Mouse (Mus musculus): ENCODE results near the gene Scn3b. TPM values are rescaled to one million over a fixed set of nuclear protein-coding genes. Genes with fewer than 3 reads are reported as not detected.
A peak's percentile ranks its signal among the peaks of the same experiment; 100 is the strongest.

Gene Scn3b
- polyA plus RNA-seq, 1 experiment from 2014 or later, result 101 TPM

DNA sequence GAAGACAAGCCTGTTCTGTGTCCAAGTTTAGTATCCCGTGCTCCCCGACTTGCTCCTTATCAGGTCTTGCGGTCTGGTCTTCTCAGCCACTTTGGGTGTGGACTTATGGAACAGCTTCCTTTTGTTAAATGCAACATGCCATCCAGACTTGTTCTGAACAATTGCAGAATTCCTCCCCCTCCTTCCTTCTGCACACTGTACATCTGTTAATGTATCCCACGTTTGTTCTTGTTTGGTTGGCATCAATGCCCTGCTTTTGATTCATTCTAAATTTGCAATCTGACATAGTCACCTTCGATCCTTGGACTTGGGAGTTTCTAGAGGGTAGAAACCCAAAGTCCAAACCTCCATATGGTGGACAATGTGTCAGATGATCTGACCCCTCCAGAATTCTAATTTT is 6.9 kb downstream of the Scn3b start:
- Histone ChIP-seq H3K9ac (no peak overlapping the region), H3K4me1 (replicated peaks) (peaks cover 30% of the 10 kb centered on the region), H3K4me3 (no peak overlapping the region), H3K27ac (no peak overlapping the region), H3K4me2 (no peak overlapping the region), H3K27me3 (no peaks in the 10 kb centered on the region), H3K9me3 (no peaks in the 10 kb centered on the region), H3K36me3 (peaks cover 47% of the 10 kb centered on the region)
- ATAC-seq (ENCODE audit: low FRiP score), result no peak
- WGBS, result 91% methylated on average over 5 of the region's 5 CpGs

GRCm38 (mm10) chr9:40277671-40278070 is 8.7 kb downstream of the Scn3b start:
- no peak overlapping the region for H3K27ac ChIP-seq
- no peak overlapping the region for H3K4me3 ChIP-seq
- H3K9me3 ChIP-seq, result no peaks in the 10 kb centered on the region
- no peaks in the 10 kb centered on the region for H3K27me3 ChIP-seq
- no peak overlapping the region for H3K4me2 ChIP-seq
- peaks cover 12% of the 10 kb centered on the region for H3K4me1 ChIP-seq (replicated peaks)
- ATAC-seq (ENCODE audit: low FRiP score), result no peak
- peaks cover 64% of the 10 kb centered on the region for H3K36me3 ChIP-seq
- 89% methylated on average over 3 of the region's 3 CpGs for WGBS
- no peak overlapping the region for H3K9ac ChIP-seq

DNA sequence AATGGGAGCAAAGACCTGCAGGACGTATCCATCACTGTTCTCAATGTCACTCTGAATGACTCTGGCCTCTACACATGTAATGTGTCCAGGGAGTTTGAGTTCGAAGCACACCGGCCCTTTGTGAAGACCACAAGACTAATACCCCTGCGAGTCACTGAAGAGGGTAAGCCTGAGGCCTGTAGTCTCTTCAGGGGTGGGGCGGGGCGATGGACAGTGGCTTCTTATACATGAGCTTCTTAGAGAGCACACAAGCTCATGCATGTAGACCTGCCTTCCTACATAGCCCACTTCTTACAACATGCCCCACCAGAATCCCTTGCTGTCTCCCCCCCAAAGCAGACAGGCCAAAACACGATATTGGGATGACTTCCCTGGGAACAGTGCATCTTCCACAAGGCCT is 10.4 kb downstream of the Scn3b start:
- H3K4me2 ChIP-seq, result no peak overlapping the region
- H3K36me3 ChIP-seq, result peaks cover 79% of the 10 kb centered on the region
- WGBS, result 92% methylated on average over 7 of the region's 7 CpGs
- no peak overlapping the region for H3K27ac ChIP-seq
- no peak for ATAC-seq (ENCODE audit: low FRiP score)
- no peak overlapping the region for H3K4me3 ChIP-seq
- no peaks in the 10 kb centered on the region for H3K9me3 ChIP-seq
- H3K27me3 ChIP-seq, result no peaks in the 10 kb centered on the region
- H3K9ac ChIP-seq, result no peak overlapping the region
- H3K4me1 ChIP-seq (replicated peaks), result no peaks in the 10 kb centered on the region

DNA sequence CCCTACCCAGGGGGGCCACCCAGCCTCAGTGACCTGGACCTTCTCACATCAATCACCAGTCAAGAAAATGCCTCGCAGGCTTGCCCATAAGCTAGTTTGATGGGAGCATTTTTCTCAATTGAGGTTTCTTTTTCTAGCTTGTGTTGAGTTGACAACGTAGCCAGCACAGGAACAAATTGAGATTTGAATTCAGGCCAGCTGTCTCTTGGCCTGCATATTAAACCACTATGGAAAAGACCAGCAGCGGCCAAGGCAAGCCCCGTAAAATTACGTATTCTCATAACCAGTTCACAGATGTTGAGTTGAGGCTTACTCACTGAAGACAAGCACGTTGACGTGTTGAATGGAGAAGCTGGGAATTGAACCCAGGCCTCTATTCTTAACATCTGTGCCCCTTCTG is 14.0 kb downstream of the Scn3b start:
- Histone ChIP-seq H3K36me3 (peaks cover 76% of the 10 kb centered on the region), H3K9ac (no peak overlapping the region), H3K9me3 (no peaks in the 10 kb centered on the region), H3K4me2 (no peak overlapping the region), H3K4me3 (no peak overlapping the region), H3K27ac (no peak overlapping the region), H3K4me1 (replicated peaks) (no peaks in the 10 kb centered on the region), H3K27me3 (no peaks in the 10 kb centered on the region)
- 85% methylated on average over 7 of the region's 7 CpGs for WGBS
- ATAC-seq (ENCODE audit: low FRiP score), result no peak

DNA sequence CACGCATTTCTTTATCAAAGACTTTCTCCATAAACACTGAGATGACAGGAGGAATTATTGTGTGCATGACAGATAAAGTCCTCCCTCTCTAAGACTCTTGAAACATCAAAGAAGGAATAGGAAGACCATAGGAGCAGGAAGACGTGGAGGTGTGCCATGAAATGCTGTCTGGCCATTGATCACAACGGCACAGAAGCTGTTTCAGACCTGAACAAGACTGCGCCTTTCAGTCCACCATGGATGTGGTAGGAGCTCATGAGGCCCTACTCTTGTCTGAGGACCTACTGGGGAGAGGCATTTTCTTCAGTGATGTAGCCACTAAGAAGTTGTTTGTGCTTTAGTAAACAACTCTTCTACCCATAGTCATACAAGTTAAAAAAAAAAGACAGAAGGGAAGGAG is 23.5 kb downstream of the Scn3b start:
- no peak for ATAC-seq (ENCODE audit: low FRiP score)
- no peak overlapping the region for H3K9ac ChIP-seq

GRCm38 (mm10) chr9:40293286-40293685 is 24.3 kb downstream of the Scn3b start:
- H3K9ac ChIP-seq, result no peak overlapping the region
- no peaks in the 10 kb centered on the region for H3K27me3 ChIP-seq
- no peak for ATAC-seq (ENCODE audit: low FRiP score)
- H3K27ac ChIP-seq, result no peak overlapping the region
- H3K4me2 ChIP-seq, result no peak overlapping the region
- H3K36me3 ChIP-seq, result peaks cover 86% of the 10 kb centered on the region
- 96% methylated on average over 8 of the region's 8 CpGs for WGBS
- no peak overlapping the region for H3K4me3 ChIP-seq
- H3K4me1 ChIP-seq (replicated peaks), result no peaks in the 10 kb centered on the region
- H3K9me3 ChIP-seq, result no peaks in the 10 kb centered on the region

More for the DNA sequence above, 23.5 kb downstream of the Scn3b start:
- Histone ChIP-seq H3K27me3 (no peaks in the 10 kb centered on the region), H3K9me3 (no peaks in the 10 kb centered on the region), H3K4me2 (no peak overlapping the region), H3K36me3 (peaks cover 82% of the 10 kb centered on the region), H3K4me3 (no peak overlapping the region), H3K4me1 (replicated peaks) (no peaks in the 10 kb centered on the region), H3K27ac (no peak overlapping the region)
- 92% methylated on average over 4 of the region's 4 CpGs for WGBS

DNA sequence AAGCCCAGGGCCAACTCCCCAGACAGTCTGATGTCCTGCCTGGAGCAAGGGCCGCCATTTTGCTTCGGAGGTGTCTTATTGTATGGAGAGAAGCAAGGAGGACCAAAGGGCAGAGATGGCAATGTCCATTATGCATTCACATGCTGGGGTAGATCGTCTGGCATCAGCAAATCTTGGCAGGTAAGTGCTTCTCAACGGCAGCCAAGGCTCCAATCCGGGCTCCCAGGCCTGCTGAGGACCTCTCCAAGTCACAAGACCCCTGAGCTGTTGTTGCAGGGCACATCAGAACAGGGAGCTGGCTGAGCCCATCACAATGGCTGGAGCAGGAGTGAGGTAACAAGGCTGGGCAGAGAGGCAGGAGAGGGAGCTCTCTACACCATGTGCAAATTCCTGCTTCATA is 24.7 kb downstream of the Scn3b start:
- no peak overlapping the region for H3K4me2 ChIP-seq
- H3K27me3 ChIP-seq, result no peaks in the 10 kb centered on the region
- H3K4me3 ChIP-seq, result no peak overlapping the region
- peaks cover 86% of the 10 kb centered on the region for H3K36me3 ChIP-seq
- ATAC-seq (ENCODE audit: low FRiP score), result 0 out of 2 replicates have a peak, but pooled peaks have one; percentile 12
- H3K9me3 ChIP-seq, result no peaks in the 10 kb centered on the region
- 87% methylated on average over 5 of the region's 5 CpGs for WGBS
- no peaks in the 10 kb centered on the region for H3K4me1 ChIP-seq (replicated peaks)
- no peak overlapping the region for H3K27ac ChIP-seq
- H3K9ac ChIP-seq, result no peak overlapping the region

GRCm38 (mm10) chr9:40294210-40294609 is 25.2 kb downstream of the Scn3b start:
- WGBS, result 94% methylated on average over 5 of the region's 5 CpGs
- H3K4me2 ChIP-seq, result no peak overlapping the region
- no peak overlapping the region for H3K4me3 ChIP-seq
- H3K4me1 ChIP-seq (replicated peaks), result no peaks in the 10 kb centered on the region
- no peak overlapping the region for H3K27ac ChIP-seq
- H3K27me3 ChIP-seq, result no peaks in the 10 kb centered on the region
- no peaks in the 10 kb centered on the region for H3K9me3 ChIP-seq
- ATAC-seq (ENCODE audit: low FRiP score), result 0 out of 2 replicates have a peak, but pooled peaks have one; percentile 15
- H3K36me3 ChIP-seq, result peaks cover 86% of the 10 kb centered on the region
- H3K9ac ChIP-seq, result no peak overlapping the region

- H3K27ac ChIP-seq, result no peak overlapping the region
- H3K4me3 ChIP-seq, result no peak overlapping the region
- H3K9me3 ChIP-seq, result no peaks in the 10 kb centered on the region
- H3K4me1 ChIP-seq (replicated peaks), result no peaks in the 10 kb centered on the region
- no peak overlapping the region for H3K4me2 ChIP-seq
- no peak overlapping the region for H3K9ac ChIP-seq
- peaks cover 86% of the 10 kb centered on the region for H3K36me3 ChIP-seq
- ATAC-seq (ENCODE audit: low FRiP score), result no peak
- no peaks in the 10 kb centered on the region for H3K27me3 ChIP-seq
- 89% methylated on average over 1 of the region's 1 CpGs for WGBS
Observed at GRCm38 (mm10) chr9:40294866-40295265, 25.8 kb downstream of the Scn3b start.

DNA sequence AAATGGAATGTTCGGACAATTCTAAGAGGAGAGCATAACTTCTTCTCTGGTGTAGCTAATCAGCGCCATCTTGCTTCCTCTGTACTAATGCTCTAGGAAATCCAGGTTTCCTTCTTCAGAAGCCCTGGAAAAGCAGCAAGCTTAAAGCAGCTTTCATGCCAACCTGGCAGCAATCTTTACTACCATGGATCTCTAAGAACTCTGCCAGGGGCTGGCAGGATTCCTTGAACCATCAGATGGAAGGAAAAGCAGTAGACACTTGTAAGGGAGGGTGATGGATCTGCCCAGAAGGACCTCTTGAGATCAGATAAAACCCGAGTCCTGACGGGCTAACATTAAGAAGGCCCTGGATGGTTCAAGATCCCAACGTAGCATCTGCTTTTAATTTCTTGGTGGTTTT is 27.2 kb downstream of the Scn3b start:
- H3K9me3 ChIP-seq, result no peaks in the 10 kb centered on the region
- no peak for ATAC-seq (ENCODE audit: low FRiP score)
- H3K9ac ChIP-seq, result no peak overlapping the region
- H3K27ac ChIP-seq, result no peak overlapping the region
- WGBS, result 97% methylated on average over 5 of the region's 5 CpGs
- no peaks in the 10 kb centered on the region for H3K27me3 ChIP-seq
- no peaks in the 10 kb centered on the region for H3K4me1 ChIP-seq (replicated peaks)
- H3K4me2 ChIP-seq, result no peak overlapping the region
- H3K36me3 ChIP-seq, result peaks cover 86% of the 10 kb centered on the region
- H3K4me3 ChIP-seq, result no peak overlapping the region

- H3K4me2 ChIP-seq, result no peak overlapping the region
- H3K9ac ChIP-seq, result no peak overlapping the region
- no peak for ATAC-seq (ENCODE audit: low FRiP score)
- no peaks in the 10 kb centered on the region for H3K4me1 ChIP-seq (replicated peaks)
- H3K4me3 ChIP-seq, result no peak overlapping the region
- H3K27ac ChIP-seq, result no peak overlapping the region
- H3K36me3 ChIP-seq, result peaks cover 98% of the 10 kb centered on the region
- no peaks in the 10 kb centered on the region for H3K27me3 ChIP-seq
- 96% methylated on average over 9 of the region's 9 CpGs for WGBS
- no peaks in the 10 kb centered on the region for H3K9me3 ChIP-seq
Observed at GRCm38 (mm10) chr9:40297969-40298368, 29.0 kb downstream of the Scn3b start.

GRCm38 (mm10) chr9:40299323-40299722 is 30.3 kb downstream of the Scn3b start:
- WGBS, result 93% methylated on average over 7 of the region's 7 CpGs
- no peak for ATAC-seq (ENCODE audit: low FRiP score)
- no peaks in the 10 kb centered on the region for H3K27me3 ChIP-seq
- no peaks in the 10 kb centered on the region for H3K9me3 ChIP-seq
- H3K4me3 ChIP-seq, result no peak overlapping the region
- no peak overlapping the region for H3K27ac ChIP-seq
- H3K36me3 ChIP-seq, result peaks cover 98% of the 10 kb centered on the region
- H3K9ac ChIP-seq, result no peak overlapping the region
- H3K4me2 ChIP-seq, result no peak overlapping the region
- no peaks in the 10 kb centered on the region for H3K4me1 ChIP-seq (replicated peaks)

GRCm38 (mm10) chr9:40300018-40300989 is 31.3 kb downstream of the Scn3b start:
- Histone ChIP-seq H3K27ac (no peak overlapping the region), H3K9ac (no peak overlapping the region), H3K36me3 (peaks cover 99% of the 10 kb centered on the region), H3K27me3 (no peaks in the 10 kb centered on the region), H3K4me2 (no peak overlapping the region), H3K9me3 (no peaks in the 10 kb centered on the region), H3K4me1 (replicated peaks) (no peaks in the 10 kb centered on the region), H3K4me3 (no peak overlapping the region)
- ATAC-seq (ENCODE audit: low FRiP score), result no peak
- 91% methylated on average over 15 of the region's 15 CpGs for WGBS
